Mouse (Mus musculus): ENCODE data around the gene Zxdc. TPM values are rescaled to one million over a fixed set of nuclear protein-coding genes. Genes with fewer than 3 reads are reported as not detected.

Zxdc gene
- 6.4 and 7.5 TPM in 2 replicates for polyA plus RNA-seq (2015; fragmentation: Nextera tagmentation; extraction: Ambion mirVana)

GRCm38 (mm10) chr6:90368976-90369724 is at the start of gene Zxdc:
Gene Zxdc, plus strand, starts transcription at chr6:90369492.
- peak within 1 kb of the TSS; percentile 98 for H3K4me2 ChIP-seq (replicated peaks; ENCODE audit: low read depth, low read length)
- WGBS, result 5% methylated on average over 41 of the region's 41 CpGs
- peak; percentile 98 for ATAC-seq (ENCODE audit: low FRiP score, low TSS enrichment)

GRCm38 (mm10) chr6:90320429-90320828 is 48.9 kb upstream of the Zxdc start:
- 65% methylated on average over 5 of the region's 5 CpGs for WGBS
- H3K4me2 ChIP-seq (replicated peaks; ENCODE audit: low read depth, low read length), result no peak overlapping the region
- peaks cover 20% of the 10 kb centered on the region for H3K4me1 ChIP-seq (ENCODE audit: insufficient read depth, low read length)
- peak; percentile 77 for ATAC-seq (ENCODE audit: low FRiP score, low TSS enrichment)
- H3K9ac ChIP-seq (replicated peaks; ENCODE audit: low read length), result no peak overlapping the region
- H3K9me3 ChIP-seq (ENCODE audit: low read length), result no peaks in the 10 kb centered on the region
- no peaks in the 10 kb centered on the region for H3K27me3 ChIP-seq (ENCODE audit: insufficient read depth, low read length)
- peak overlapping the region; percentile 65 for H3K27ac ChIP-seq (ENCODE audit: low read length)
- H3K36me3 ChIP-seq (ENCODE audit: insufficient read depth, low read length), result no peaks in the 10 kb centered on the region
- H3K4me3 ChIP-seq (ENCODE audit: low read length), result no peak overlapping the region

More at GRCm38 (mm10) chr6:90368976-90369724, at the start of gene Zxdc:
- H3K27ac ChIP-seq (ENCODE audit: low read length), result peak within 1 kb of the TSS; percentile 84
- H3K9ac ChIP-seq (replicated peaks; ENCODE audit: low read length), result peak within 1 kb of the TSS; percentile 91
- peak within 1 kb of the TSS; percentile 75 for H3K4me3 ChIP-seq (ENCODE audit: low read length)
- H3K36me3 ChIP-seq (ENCODE audit: insufficient read depth, low read length), result peaks cover 14% of the 10 kb centered on the region
- no peaks in the 10 kb centered on the region for H3K27me3 ChIP-seq (ENCODE audit: insufficient read depth, low read length)
- H3K4me1 ChIP-seq (ENCODE audit: insufficient read depth, low read length), result peaks cover 22% of the 10 kb centered on the region
- no peaks in the 10 kb centered on the region for H3K9me3 ChIP-seq (ENCODE audit: low read length)

GRCm38 (mm10) chr6:90321811-90322210 is 47.5 kb upstream of the Zxdc start:
- ATAC-seq (ENCODE audit: low FRiP score, low TSS enrichment), result no peak
- H3K4me1 ChIP-seq (ENCODE audit: insufficient read depth, low read length), result peaks cover 20% of the 10 kb centered on the region

DNA sequence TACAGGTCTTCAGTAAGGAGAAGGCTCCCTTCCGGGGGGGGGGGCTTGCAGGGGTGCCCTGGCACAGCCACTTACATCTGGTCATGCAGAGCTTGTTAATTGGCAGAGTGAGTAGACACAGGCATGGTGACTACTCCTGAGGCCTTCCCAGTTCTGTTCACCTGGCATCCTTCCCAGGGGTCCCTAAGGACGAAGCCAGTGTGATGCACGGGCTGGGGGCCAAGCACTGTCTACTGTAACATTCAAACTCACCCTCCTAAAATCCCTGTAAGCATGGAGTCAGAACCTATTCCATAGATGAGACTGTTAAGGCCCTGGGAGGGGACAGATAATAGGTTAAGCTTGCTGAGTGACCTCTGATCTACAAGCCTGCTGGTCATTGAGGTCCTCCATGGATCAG is 45.3 kb upstream of the Zxdc start:
- Histone ChIP-seq H3K9me3 (ENCODE audit: low read length) (no peaks in the 10 kb centered on the region), H3K4me3 (ENCODE audit: low read length) (no peak overlapping the region), H3K27ac (ENCODE audit: low read length) (no peak overlapping the region), H3K27me3 (ENCODE audit: insufficient read depth, low read length) (no peaks in the 10 kb centered on the region; the same call in 1 of the 2 replicates), H3K4me1 (ENCODE audit: insufficient read depth, low read length) (peaks cover 20% of the 10 kb centered on the region), H3K4me2 (replicated peaks; ENCODE audit: low read depth, low read length) (no peak overlapping the region), H3K36me3 (ENCODE audit: insufficient read depth, low read length) (no peaks in the 10 kb centered on the region), H3K9ac (replicated peaks; ENCODE audit: low read length) (no peak overlapping the region)
- 77% methylated on average over 3 of the region's 3 CpGs for WGBS
- no peak for ATAC-seq (ENCODE audit: low FRiP score, low TSS enrichment)

More at GRCm38 (mm10) chr6:90321811-90322210, 47.5 kb upstream of the Zxdc start:
- no peaks in the 10 kb centered on the region; the same call in 1 of the 2 replicates for H3K27me3 ChIP-seq (ENCODE audit: insufficient read depth, low read length)
- no peak overlapping the region for H3K4me3 ChIP-seq (ENCODE audit: low read length)
- WGBS, result 46% methylated on average over 4 of the region's 4 CpGs
- H3K36me3 ChIP-seq (ENCODE audit: insufficient read depth, low read length), result no peaks in the 10 kb centered on the region
- no peak overlapping the region for H3K9ac ChIP-seq (replicated peaks; ENCODE audit: low read length)
- H3K4me2 ChIP-seq (replicated peaks; ENCODE audit: low read depth, low read length), result no peak overlapping the region
- no peak overlapping the region for H3K27ac ChIP-seq (ENCODE audit: low read length)
- H3K9me3 ChIP-seq (ENCODE audit: low read length), result no peaks in the 10 kb centered on the region

DNA sequence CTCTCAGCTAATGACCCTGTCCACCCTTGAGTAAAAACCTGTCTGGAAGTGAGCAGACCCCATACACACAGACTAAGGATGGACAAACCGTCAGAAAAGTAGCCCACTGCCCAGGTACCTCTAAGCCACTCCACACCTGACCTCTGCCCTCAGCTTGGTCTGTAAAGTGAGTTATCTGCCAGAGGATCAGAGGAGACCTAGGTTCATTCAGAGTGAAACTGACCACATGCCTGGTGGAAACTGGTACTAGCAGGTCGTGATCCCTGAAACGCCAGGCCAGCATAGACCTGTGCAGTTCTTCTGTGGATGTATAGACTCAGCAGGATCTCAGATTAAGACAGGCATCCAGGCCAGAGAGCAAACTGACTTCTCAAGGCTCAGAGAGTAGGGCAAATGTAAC is 44.8 kb upstream of the Zxdc start:
- WGBS, result 56% methylated on average over 3 of the region's 3 CpGs
- no peak for ATAC-seq (ENCODE audit: low FRiP score, low TSS enrichment)
- Histone ChIP-seq H3K9ac (replicated peaks; ENCODE audit: low read length) (no peak overlapping the region), H3K36me3 (ENCODE audit: insufficient read depth, low read length) (no peaks in the 10 kb centered on the region), H3K27ac (ENCODE audit: low read length) (no peak overlapping the region), H3K9me3 (ENCODE audit: low read length) (no peaks in the 10 kb centered on the region), H3K4me3 (ENCODE audit: low read length) (peak overlapping the region; percentile 30; the same call in 1 of the 2 replicates), H3K4me1 (ENCODE audit: insufficient read depth, low read length) (peaks cover 20% of the 10 kb centered on the region), H3K4me2 (replicated peaks; ENCODE audit: low read depth, low read length) (peak overlapping the region; percentile 54), H3K27me3 (ENCODE audit: insufficient read depth, low read length) (no peaks in the 10 kb centered on the region; the same call in 1 of the 2 replicates)

- H3K9me3 ChIP-seq (ENCODE audit: low read length), result no peaks in the 10 kb centered on the region
- ATAC-seq (ENCODE audit: low FRiP score, low TSS enrichment), result peak; percentile 56; the same call in 1 of the 2 replicates
- H3K36me3 ChIP-seq (ENCODE audit: insufficient read depth, low read length), result no peaks in the 10 kb centered on the region
- peak within 1 kb of the TSS; percentile 30 for H3K4me3 ChIP-seq (ENCODE audit: low read length)
- peaks cover 16% of the 10 kb centered on the region for H3K4me1 ChIP-seq (ENCODE audit: insufficient read depth, low read length)
- no peaks in the 10 kb centered on the region; the same call in 1 of the 2 replicates for H3K27me3 ChIP-seq (ENCODE audit: insufficient read depth, low read length)
- 6% methylated on average over 22 of the region's 22 CpGs for WGBS
- no peak within 1 kb of the TSS for H3K9ac ChIP-seq (replicated peaks; ENCODE audit: low read length)
- no peak within 1 kb of the TSS for H3K27ac ChIP-seq (ENCODE audit: low read length)
- H3K4me2 ChIP-seq (replicated peaks; ENCODE audit: low read depth, low read length), result peak within 1 kb of the TSS; percentile 54
Observed at GRCm38 (mm10) chr6:90324991-90325390, 44.3 kb upstream of the Zxdc start, which contains the start of gene Chst13. Gene Chst13, minus strand, starts transcription at chr6:90325185.

GRCm38 (mm10) chr6:90327670-90328069 is 41.6 kb upstream of the Zxdc start:
- Histone ChIP-seq H3K4me2 (replicated peaks; ENCODE audit: low read depth, low read length) (no peak overlapping the region), H3K36me3 (ENCODE audit: insufficient read depth, low read length) (no peaks in the 10 kb centered on the region), H3K4me1 (ENCODE audit: insufficient read depth, low read length) (peaks cover 4% of the 10 kb centered on the region; the same call in 1 of the 2 replicates), H3K4me3 (ENCODE audit: low read length) (no peak overlapping the region), H3K27me3 (ENCODE audit: insufficient read depth, low read length) (no peaks in the 10 kb centered on the region; the same call in 1 of the 2 replicates), H3K27ac (ENCODE audit: low read length) (no peak overlapping the region), H3K9me3 (ENCODE audit: low read length) (no peaks in the 10 kb centered on the region), H3K9ac (replicated peaks; ENCODE audit: low read length) (no peak overlapping the region)
- no peak for ATAC-seq (ENCODE audit: low FRiP score, low TSS enrichment)
- WGBS, result 20% methylated on average over 6 of the region's 6 CpGs

- peaks cover 3% of the 10 kb centered on the region; the same call in 1 of the 2 replicates for H3K4me1 ChIP-seq (ENCODE audit: insufficient read depth, low read length)
- H3K36me3 ChIP-seq (ENCODE audit: insufficient read depth, low read length), result no peaks in the 10 kb centered on the region
- H3K9ac ChIP-seq (replicated peaks; ENCODE audit: low read length), result no peak overlapping the region
- H3K4me2 ChIP-seq (replicated peaks; ENCODE audit: low read depth, low read length), result no peak overlapping the region
- H3K27me3 ChIP-seq (ENCODE audit: insufficient read depth, low read length), result no peaks in the 10 kb centered on the region; the same call in 1 of the 2 replicates
- WGBS, result 21% methylated on average over 1 of the region's 1 CpGs
- H3K9me3 ChIP-seq (ENCODE audit: low read length), result no peaks in the 10 kb centered on the region
- no peak for ATAC-seq (ENCODE audit: low FRiP score, low TSS enrichment)
- no peak overlapping the region for H3K27ac ChIP-seq (ENCODE audit: low read length)
- H3K4me3 ChIP-seq (ENCODE audit: low read length), result no peak overlapping the region
Observed at GRCm38 (mm10) chr6:90329953-90330352, 39.3 kb upstream of the Zxdc start.

- ATAC-seq (ENCODE audit: low FRiP score, low TSS enrichment), result no peak
Observed at GRCm38 (mm10) chr6:90332561-90333425, 36.5 kb upstream of the Zxdc start, which contains the start of gene Uroc1. Gene Uroc1, plus strand, starts transcription at chr6:90333284.

More at GRCm38 (mm10) chr6:90332561-90333425, 36.5 kb upstream of the Zxdc start, which contains the start of gene Uroc1:
- Histone ChIP-seq H3K36me3 (ENCODE audit: insufficient read depth, low read length) (no peaks in the 10 kb centered on the region), H3K4me2 (replicated peaks; ENCODE audit: low read depth, low read length) (no peak within 1 kb of the TSS), H3K4me1 (ENCODE audit: insufficient read depth, low read length) (no peaks in the 10 kb centered on the region), H3K9me3 (ENCODE audit: low read length) (no peaks in the 10 kb centered on the region), H3K27ac (ENCODE audit: low read length) (no peak within 1 kb of the TSS), H3K9ac (replicated peaks; ENCODE audit: low read length) (no peak within 1 kb of the TSS), H3K27me3 (ENCODE audit: insufficient read depth, low read length) (no peaks in the 10 kb centered on the region), H3K4me3 (ENCODE audit: low read length) (no peak within 1 kb of the TSS)
- WGBS, result 82% methylated on average over 7 of the region's 7 CpGs
